Mouse (Mus musculus) left cerebral cortex, adult 11 months (tissue): ENCODE data around the gene Tmem164.

Source experiments
- DNase-seq: peaks from one replicate; pipeline ENCODE4 v3.0.0; 2022; ENCODE audit warnings: low spot score

Tmem164 gene

GRCm38 (mm10) chrX:142693256-142693655 lies 12.1 kb downstream of the Tmem164 start:
- no peak for DNase-seq

- DNase-seq = no peak
Measured at GRCm38 (mm10) chrX:142694338-142694737, 13.1 kb downstream of the Tmem164 start.

- DNase-seq = no peak
Measured at GRCm38 (mm10) chrX:142694856-142695255, 13.7 kb downstream of the Tmem164 start.

GRCm38 (mm10) chrX:142696789-142697188 lies 15.6 kb downstream of the Tmem164 start:
- DNase-seq = no peak

- no peak for DNase-seq
Measured at GRCm38 (mm10) chrX:142697545-142698204, 16.5 kb downstream of the Tmem164 start.

GRCm38 (mm10) chrX:142698212-142698611 lies 17.0 kb downstream of the Tmem164 start:
- no peak for DNase-seq

GRCm38 (mm10) chrX:142702094-142702493 lies 20.9 kb downstream of the Tmem164 start:
- no peak for DNase-seq

GRCm38 (mm10) chrX:142702566-142702965 lies 21.4 kb downstream of the Tmem164 start:
- no peak for DNase-seq

GRCm38 (mm10) chrX:142703953-142704352 lies 22.7 kb downstream of the Tmem164 start:
- no peak for DNase-seq

GRCm38 (mm10) chrX:142708257-142708656 lies 27.1 kb downstream of the Tmem164 start:
- no peak for DNase-seq

- no peak for DNase-seq
Measured at GRCm38 (mm10) chrX:142716014-142716413, 34.8 kb downstream of the Tmem164 start.

- no peak for DNase-seq
Measured at GRCm38 (mm10) chrX:142717958-142718478, 36.8 kb downstream of the Tmem164 start.

- DNase-seq = no peak
Measured at GRCm38 (mm10) chrX:142718759-142719158, 37.6 kb downstream of the Tmem164 start.

- no peak for DNase-seq
Measured at GRCm38 (mm10) chrX:142721897-142722296, 40.7 kb downstream of the Tmem164 start.

- no peak for DNase-seq
Measured at GRCm38 (mm10) chrX:142724203-142724602, 43.0 kb downstream of the Tmem164 start.

- DNase-seq = no peak
Measured at GRCm38 (mm10) chrX:142725571-142725970, 44.4 kb downstream of the Tmem164 start.

- no peak for DNase-seq
Measured at GRCm38 (mm10) chrX:142726311-142726710, 45.1 kb downstream of the Tmem164 start.

GRCm38 (mm10) chrX:142727847-142728246 lies 46.6 kb downstream of the Tmem164 start:
- DNase-seq = no peak

- no peak for DNase-seq
Measured at GRCm38 (mm10) chrX:142729040-142729439, 47.8 kb downstream of the Tmem164 start.

GRCm38 (mm10) chrX:142729482-142729881 lies 48.3 kb downstream of the Tmem164 start:
- no peak for DNase-seq

- no peak for DNase-seq
Measured at GRCm38 (mm10) chrX:142737099-142737498, 55.9 kb downstream of the Tmem164 start.

GRCm38 (mm10) chrX:142737719-142738118 lies 56.5 kb downstream of the Tmem164 start:
- no peak for DNase-seq

GRCm38 (mm10) chrX:142747428-142747827 lies 66.2 kb downstream of the Tmem164 start:
- no peak for DNase-seq

GRCm38 (mm10) chrX:142748574-142748973 lies 67.4 kb downstream of the Tmem164 start:
- no peak for DNase-seq
